Mouse (Mus musculus) left cerebral cortex, adult 18-20 months (tissue): Measurements from ENCODE around the gene Tmco4. TPM values are rescaled to one million over a fixed set of nuclear protein-coding genes. Genes with fewer than 3 reads are reported as not detected.
A peak's percentile ranks its signal among the peaks of the same experiment; 100 is the strongest.
"Not testable (repeated sequence)": the region's sequence is repeated elsewhere in the genome, so short reads cannot be mapped to it uniquely, and the experiment has no call there.

Experiments
- DNase-seq, 2 experiments: peaks; one replicate each; pipeline ENCODE4 v3.0.0; 2021 to 2022; ENCODE audit warnings: low spot score in 2 of 2, mixed read lengths in 1 of 2
- total RNA-seq, 2 experiments: library from RNA; stranded (reverse); gene quantifications; 2 replicates each; pipeline ENCODE4 v1.2.3; 2021

The Tmco4 gene
- total RNA-seq, 2 experiments from 2014 or later, result 2.1 to 2.3 TPM

DNA sequence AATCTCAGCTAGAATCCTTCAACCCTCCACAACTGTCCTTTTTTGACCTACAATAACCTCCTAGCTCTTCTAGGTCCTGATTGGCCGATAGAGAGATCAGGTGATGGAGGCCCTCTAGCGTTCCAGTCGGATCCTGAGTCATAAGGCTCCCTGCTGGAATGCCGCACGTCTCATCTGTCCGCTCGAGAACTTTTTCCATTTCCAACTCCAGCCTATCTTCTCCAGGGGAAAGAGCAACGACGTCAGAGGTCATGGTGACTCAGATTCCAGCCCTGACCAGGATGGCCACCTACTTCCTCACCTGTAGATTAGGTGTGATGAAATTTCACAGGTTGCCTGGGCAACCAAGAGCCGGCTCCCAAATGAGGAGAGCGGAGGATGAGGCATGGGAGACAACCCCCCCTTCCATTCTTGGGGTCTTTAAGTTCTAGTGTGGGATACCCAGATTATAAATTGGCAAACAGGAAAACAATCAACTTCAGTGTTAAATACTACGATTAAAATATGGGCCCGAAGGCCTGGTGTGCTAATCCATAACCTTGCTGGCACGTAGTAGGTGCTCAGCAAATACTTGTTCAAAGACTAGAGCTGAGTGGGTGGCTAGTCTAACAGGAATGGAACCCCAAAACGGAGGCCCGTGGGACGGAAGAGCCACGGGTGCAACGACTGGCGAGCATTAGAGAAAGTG lies 405 bp upstream of the Tmco4 start:
- DNase-seq, result peak; percentile 26 to 27

DNA sequence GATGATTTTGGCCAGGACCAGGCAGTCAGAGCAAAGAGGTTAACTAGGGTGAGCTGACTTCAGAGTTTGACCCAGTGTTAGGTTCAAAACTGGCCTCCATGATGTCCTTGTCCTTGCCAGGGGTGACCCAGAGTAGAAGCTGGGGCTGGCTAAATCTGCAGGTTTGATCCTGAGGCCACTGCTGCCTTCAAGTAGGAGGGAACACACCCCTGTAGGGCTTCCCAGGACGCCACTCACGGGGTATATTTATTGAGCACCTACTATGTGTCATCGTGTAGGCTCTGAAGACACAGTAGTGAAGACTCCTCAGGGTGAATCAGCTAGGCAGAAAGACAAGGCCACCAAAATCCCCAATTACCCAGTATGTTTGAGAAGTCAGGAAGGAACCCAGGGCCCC lies 1.0 kb downstream of the Tmco4 start:
- DNase-seq, result no peak

DNA sequence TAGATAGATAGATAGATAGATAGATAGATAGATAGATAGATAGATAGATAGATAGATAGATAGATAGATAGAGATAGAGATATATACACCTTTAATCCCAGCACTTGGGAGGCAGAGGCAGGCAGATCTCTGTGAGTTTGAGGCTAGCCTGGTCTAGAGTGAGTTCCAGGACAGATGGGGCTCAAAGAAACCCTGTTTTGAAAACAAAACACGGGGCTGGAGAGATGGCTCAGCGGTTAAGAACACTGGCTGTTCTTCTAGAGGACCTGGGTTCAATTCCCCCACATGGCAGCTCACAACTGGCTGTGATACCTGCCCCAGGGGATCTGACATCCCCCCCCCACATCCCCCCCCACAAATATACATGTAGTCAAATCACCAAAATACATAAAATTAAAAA lies 1.9 kb downstream of the Tmco4 start:
- DNase-seq, result not testable (repeated sequence)

DNA sequence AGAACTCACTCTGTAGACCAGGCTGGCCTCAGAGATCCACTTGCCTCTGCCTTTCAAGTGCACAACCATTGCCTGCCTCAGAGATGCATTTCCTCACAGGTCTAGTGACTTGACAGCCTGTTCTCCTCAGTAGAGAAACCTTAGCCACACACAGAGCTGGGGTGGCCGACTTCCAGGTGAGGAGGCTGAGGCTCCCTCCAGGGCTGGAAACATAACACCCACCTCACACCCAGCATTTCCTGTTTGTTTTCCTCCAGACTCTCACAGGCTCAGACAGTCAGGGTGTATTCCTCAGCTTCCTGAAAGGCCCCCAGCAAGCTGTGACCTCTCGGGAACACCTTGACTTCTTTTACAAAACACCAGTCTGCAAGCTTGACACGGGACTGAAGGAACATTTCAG lies 2.5 kb downstream of the Tmco4 start:
- DNase-seq, result no peak

DNA sequence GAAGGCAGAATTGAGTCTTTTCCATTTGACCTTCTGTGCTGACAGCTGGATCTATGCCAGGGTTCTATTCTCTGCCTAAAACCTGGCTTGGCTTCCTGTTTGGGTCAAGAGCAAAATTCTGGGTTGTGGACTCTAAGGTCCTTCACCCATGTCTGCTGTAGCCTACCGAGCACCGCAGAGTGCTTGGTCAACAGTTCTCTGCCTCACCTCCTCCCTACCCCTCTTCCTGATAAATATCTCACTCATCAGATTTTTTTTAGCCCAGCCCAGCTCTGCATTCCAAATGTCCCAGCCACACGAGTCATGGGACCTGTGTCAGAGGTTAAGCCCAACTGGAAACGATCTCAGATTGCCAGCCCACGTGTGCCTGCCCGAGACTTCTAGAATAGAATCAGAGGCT lies 3.4 kb downstream of the Tmco4 start:
- DNase-seq, result no peak

DNA sequence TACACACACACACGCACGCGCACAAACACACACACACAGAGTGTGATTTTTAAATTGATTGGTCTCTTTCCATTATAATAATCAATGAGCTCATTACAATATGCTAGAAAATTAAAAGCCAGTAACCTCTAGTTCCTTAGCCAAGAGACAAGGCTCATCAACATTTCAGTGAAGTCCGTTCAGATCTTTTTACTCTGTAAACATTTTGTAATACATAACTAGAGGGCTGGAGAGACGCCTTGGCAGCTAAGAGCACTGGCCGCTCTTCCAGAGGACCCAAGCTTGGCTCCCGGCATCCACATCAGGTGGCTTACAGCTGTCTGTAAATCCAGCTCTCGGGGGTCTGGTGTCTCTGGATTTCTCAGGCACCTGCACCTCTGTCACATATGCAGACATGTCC lies 7.3 kb downstream of the Tmco4 start:
- no peak for DNase-seq

DNA sequence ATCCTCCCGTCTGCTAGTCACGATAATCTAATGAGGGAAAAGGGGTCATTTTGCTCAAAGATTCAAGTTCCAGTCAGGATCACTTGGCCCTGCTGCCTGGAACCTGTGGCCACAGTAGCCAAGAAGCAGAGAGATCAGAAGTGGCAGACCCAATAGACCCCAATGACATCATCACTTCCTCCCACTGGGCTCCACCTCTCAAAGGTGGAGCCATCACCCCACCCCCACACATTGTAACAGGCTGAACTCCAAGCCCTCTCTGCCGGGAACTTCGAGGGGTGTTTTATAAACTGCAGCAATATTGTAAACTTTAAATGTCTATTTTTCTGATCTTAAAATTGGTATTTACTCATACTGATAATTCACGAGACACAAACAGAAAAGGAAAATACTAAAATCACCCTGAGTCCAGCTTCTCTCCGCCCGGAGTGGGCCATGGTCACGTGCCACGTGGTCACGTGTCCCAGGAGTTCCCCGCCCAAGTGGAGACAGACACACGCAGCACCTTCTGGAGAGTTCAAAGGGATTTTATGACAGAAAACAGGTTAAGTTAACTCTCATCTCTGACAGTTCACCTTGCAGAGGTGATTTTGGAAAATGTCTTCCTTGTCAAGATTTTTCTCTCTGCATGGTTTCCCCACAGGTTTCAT lies 8.2 kb downstream of the Tmco4 start:
- no peak for DNase-seq

DNA sequence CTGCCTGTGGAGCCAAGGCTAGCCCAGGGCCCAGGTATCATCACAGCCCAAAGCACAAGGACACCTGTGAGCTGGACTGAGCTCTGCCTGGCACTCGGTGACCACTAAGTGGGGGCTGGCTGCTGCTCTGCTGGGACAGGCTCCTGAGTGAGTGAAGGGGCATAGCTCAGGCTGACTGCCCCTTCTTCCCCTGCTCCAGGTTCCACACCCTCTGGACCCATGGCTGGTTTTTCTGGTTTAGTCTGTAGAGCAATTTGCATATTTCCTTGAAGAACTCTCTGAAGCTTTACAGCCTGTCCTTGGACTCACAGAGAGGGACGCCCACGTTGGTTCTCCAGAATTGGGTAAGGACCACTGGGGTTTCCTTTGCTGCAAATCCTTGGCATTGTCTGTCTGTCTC lies 10.7 kb downstream of the Tmco4 start:
- no peak for DNase-seq

DNA sequence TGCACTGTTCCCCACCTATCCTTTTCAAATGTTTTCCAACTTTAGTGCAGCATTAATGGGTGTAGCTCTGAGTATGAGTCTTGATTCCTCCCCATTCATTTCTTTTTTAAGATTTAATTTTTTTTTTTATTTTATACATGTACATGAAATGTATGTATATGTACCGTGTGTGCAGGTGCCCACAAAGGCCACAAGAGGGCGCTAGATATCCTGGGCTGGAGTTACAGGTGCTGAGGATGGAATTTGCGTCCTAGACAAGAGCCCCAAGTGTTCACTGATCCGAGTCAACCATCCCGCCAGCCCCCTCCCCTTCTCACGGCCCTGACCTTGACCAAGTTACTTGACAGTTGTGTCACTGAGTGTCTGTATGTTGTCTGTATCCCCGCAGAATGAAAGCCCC lies 12.1 kb downstream of the Tmco4 start:
- no peak for DNase-seq

DNA sequence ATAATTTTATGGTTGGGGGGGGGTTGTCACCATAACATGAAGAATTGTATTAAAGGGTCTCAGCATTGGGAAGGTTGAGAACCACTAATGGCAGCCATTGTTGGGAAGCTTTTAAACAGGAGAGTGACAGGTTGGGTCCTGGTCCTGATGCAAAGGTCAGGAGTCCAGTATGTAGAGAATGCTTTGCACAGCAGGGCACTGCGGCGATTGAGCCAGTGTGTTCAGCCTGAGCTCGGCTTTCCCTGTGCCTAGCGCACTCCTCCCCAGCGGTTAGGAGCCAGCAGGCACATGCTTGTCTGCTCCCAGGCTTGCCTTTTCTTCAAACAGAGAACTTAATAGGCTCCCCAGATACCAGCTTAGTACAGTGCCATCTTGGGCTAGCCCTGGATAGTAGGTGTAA lies 13.6 kb downstream of the Tmco4 start:
- DNase-seq, result no peak

DNA sequence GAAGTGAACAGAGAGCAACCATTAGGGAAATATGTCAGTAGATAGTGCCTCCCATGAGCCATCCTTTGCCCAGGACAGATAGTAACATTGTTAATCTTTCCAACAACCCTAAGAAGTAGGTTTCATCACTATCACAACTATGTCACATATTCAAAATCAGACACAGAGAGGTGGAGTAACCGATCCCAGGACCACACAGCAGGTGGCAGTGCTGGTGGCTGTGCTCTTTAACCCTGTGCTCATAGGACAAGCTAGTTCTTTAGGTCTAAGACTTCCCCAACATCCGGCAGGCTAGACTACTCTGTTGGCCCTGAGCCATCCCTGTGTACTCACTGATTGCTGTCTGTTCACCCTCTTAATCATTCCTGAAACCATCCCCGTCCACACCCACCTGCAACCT lies 21.7 kb downstream of the Tmco4 start:
- no peak for DNase-seq

DNA sequence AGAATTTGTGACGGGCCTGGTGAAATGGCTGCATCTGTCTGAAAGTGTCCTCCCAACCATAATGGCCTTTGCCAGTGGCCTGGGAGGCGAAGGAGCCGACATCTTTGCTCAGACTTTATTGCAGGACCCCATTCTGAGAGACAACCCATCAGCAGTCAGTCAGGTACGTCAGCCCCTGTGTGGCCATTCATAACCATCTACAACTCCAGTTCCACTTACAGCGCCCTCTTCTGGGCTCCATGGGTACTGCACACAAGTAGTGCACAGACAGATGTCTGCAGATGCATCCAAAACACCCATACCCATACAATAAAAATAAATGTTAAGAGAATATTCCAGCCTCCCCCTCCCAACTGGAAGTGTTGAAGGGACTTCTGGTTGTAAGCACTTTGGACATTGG lies 23.7 kb downstream of the Tmco4 start:
- DNase-seq, result no peak

DNA sequence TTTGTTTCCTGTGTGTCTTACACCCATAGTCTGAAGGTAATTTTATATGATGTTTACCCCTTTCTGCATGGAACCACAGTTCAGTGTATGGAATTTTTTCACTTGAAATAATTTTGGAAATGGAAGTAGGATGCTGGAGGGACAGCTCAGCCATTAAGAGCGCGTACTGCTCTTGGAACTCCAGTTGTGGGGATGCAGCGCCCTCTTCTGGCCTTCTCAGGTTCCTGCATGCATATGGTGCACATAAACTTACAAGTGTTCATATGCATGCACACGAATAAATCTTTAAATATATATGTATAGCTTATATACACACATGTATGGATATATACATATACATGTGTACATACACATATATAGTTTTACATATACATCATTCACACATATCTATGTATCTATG lies 24.4 kb downstream of the Tmco4 start:
- DNase-seq, result no peak

DNA sequence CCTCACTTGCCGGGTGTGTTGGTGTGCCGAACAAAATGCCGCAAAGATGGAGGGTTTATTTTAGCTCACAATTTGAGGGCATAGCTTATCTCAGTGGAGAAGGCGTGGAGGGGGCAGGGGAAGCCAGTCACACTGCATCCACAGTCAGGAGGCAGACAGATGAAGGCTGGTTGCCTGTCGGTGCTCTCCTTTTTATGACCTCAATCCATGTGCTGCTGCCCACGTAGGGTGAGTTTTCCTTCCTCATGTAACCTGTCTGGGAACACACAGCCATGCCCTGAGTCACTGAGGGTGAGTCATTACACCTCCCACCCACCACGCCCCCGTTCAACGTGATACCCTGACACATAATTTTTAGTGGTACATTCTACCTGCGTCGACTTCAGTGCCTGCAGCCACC lies 25.9 kb downstream of the Tmco4 start:
- peak; percentile 48 to 69 for DNase-seq

DNA sequence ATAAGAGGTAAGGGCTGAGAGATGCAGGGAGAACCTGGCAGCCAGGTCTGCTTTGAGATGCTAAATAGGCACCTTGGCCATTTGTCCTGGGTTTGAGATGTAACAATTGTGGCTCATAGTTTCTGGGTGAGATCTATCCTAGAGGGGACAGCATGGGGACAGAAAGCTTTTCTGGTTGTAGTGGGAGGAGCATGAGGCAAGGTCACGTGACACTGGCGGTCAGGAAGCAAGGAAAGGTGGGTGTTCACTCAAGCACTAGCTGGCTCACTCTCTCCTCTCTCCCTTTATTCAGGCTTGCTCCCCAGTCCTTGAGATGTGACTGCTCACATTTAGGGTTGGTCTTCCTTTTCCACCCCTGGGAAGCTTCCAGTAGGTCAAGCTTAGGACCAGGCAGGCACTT lies 28.3 kb downstream of the Tmco4 start:
- no peak for DNase-seq

DNA sequence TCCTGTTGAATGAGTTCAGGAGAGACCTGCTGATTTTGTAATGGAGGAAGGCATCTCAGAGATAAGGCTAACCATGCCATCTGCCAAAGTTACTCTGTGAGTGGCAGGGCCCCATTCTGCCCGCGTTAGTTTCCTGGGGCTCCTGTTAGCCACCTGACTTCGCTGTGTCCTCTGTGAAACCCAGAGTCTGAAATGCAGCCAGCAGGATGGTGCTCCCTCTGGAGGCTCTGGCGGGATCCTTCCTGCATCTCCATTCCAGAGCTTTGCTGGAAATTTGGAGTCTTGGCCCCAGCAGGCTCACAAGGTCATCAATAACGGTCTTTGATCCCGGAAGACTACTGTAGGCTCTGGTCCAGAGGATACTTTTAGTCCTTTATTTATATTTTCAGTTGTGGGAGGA lies 28.7 kb downstream of the Tmco4 start:
- DNase-seq, result peak in 1 of 2 experiments; percentile 37

DNA sequence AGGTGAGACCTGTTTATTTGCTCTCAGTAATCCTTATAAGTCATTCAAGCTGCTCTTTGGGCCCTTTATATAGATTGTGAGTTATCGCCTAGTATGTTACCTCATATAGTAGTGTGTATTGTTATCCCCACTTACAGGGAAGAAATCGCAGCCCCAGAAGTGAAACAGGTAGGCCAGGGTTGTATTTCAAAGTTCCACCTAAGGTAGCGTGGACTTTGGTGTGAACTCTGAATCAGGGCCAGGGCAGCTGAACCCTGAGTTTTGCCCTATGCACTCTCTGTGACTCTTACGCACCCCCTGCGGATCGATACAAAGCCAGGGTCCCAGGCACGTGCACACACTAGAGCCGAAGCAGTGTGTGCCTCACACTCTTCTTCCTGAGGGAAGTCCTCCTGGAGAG lies 31.4 kb downstream of the Tmco4 start:
- DNase-seq, result no peak

DNA sequence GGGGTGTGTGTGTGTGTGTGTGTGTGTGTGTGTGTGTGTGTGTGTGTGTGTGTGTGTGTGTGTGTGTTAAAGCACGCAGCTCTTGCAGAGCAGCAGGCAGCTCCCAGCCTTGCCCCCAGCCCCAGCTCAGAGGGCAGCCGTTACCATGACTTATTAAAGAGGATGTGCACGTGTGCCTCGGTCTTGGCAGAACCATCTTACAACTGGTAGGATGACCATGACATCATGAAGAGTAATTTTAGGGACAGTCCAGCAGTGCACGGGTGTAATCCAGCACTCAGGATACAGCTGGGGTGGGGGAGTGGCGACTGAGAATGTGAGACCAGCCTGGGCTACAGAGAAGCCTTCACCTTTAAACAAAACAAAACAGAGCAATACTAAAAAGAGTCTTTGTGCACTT lies 32.5 kb downstream of the Tmco4 start:
- DNase-seq, result no peak

DNA sequence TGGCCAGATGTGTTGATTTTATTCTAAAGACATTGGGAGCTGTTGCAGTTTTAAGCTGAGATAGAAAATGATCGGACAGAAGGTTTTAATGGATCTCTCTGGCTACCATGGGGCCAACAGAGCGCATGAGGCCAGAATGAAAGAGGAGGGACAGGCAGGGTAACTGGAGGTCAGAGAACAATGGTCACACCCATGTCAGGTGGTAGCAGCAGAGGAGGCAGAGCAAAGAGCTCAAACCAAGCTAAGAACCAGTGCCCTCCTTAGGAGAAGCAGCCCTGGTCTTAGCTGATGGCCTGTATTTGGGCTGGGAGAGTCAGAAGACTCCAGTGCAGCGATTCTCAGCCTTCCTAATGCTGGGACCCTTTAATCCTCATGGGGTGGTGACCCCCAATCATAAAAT lies 34.7 kb downstream of the Tmco4 start:
- no peak for DNase-seq

DNA sequence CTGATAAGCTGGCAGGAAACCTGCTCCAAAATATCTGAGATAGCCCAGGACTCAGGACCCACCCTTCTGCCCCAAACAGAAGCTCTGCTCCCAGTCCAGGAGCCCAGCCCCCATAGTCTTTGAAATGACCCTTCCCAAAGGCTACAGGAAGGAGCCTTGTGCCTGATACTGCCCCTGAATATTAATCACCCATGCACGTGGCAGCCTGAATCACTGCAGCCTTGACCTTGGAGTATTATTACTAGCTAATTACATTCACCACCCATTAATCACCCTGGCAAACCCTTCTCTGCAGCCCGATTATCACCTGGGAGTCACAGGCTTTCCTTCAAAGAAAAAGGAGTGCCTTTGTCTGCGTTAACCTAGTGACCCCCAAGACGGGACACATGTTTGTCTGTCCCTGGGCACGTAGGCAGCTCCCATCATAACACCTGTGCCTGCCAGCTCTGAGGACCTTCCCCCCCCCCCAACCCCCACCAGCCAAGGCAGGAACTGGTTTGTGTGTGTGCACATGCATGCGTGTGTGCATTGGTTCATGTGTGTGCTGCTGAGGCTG lies 35.4 kb downstream of the Tmco4 start:
- no peak for DNase-seq

DNA sequence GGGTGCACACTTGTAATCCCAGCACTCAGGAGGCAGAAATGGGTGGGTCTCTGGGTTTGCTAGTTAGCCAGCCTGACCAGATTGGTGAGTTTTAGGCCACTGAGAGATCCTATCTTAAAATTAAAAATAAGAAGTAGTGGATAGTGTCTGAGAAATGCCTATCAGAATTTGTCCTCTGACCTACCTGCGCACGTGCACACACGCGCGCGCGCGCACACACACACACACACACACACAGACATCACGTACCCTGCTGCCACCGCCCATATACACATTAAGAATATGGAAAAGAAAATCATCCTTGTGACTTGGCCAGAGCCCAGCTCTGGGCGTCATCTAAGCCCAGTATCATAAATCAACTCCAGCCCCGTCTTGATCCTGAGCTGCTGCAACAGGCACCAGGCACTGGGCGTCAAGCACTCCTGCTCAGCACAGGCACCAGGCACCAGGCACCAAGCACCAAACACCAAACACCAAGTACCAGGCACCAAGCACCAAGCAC lies 38.6 kb downstream of the Tmco4 start:
- DNase-seq, result no peak

DNA sequence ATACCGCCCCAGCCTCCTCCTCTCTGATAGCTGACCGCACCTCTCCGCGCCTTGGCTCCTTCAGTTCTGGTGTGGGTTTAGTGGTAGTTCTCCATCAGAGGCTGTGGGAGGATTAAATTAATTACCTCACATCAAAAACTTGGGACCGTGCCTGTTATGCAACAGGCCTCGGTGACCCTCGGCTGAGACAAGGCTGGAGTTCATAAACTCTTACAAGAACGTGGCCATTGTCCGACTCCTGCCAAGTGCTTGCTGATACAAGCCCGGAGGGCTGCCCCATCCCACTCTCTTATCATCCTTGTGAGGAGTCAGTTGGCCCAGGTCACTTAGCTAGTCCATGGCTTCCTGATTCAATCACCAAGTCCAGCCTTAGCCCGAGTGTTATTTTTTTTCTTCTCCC lies 40.6 kb downstream of the Tmco4 start:
- no peak for DNase-seq

DNA sequence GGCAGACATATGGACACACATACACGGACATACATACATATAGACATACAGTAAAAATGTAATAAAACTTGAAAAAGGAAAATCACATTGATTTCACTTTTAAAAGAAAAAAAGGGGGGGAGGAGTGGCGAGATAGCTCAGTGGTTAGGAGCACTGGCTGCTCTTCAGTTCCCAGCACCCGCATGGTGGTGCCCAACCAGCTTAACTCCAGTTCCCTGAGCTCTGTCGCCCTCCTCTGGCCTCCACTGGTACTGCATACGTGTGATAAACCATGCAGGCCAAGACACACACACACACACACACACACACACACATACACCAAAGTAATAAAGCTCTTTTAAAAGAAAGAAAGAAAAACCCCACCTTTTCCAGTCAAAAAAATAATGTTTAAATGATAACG lies 42.1 kb downstream of the Tmco4 start:
- no peak for DNase-seq
